Mouse (Mus musculus) limb, embryonic 14.5 days (tissue): Measurements from ENCODE around the gene 2510039O18Rik. TPM values are rescaled to one million over a fixed set of nuclear protein-coding genes. Genes with fewer than 3 reads are reported as not detected.

Source experiments
- ATAC-seq: fragments of 200-750 bp; cut with Nextera tagmentation; 2 replicates; pipeline ENCODE4 v1.8.0; 2017; ENCODE audit warnings: low read depth, moderate number of reproducible peaks, moderate TSS enrichment; ENCODE audit not compliant: low FRiP score
- DNase-seq: peaks from one replicate; pipeline ENCODE4 v3.0.0-alpha.2; 2015; ENCODE audit warnings: low spot score
- H3K27ac ChIP-seq: fragments of 300-500 bp; sonication (generic); replicated peaks from 2 replicates; pipeline ENCODE4 v1.5.1; 2014; ENCODE audit warnings: low read depth, mild to moderate bottlenecking, low read length, moderate library complexity, mixed read lengths
- H3K27me3 ChIP-seq: fragments of 300-500 bp; sonication (generic); 2 replicates; pipeline ENCODE4 v1.6.1; 2014; ENCODE audit warnings: low read length, mixed read lengths; ENCODE audit not compliant: control insufficient read depth, insufficient read depth
- H3K36me3 ChIP-seq: fragments of 300-500 bp; sonication (generic); 2 replicates; pipeline ENCODE4 v1.6.1; 2014; ENCODE audit warnings: mild to moderate bottlenecking, low read length, moderate library complexity, mixed read lengths; ENCODE audit not compliant: control insufficient read depth, insufficient read depth
- H3K4me1 ChIP-seq: fragments of 300-500 bp; sonication (generic); 2 replicates; pipeline ENCODE4 v1.6.1; 2014; ENCODE audit warnings: antibody characterized with exemption, low read length, mixed read lengths; ENCODE audit not compliant: control insufficient read depth, insufficient read depth
- H3K4me2 ChIP-seq: fragments of 300-500 bp; sonication (generic); replicated peaks from 2 replicates; pipeline ENCODE4 v1.6.1; 2014; ENCODE audit warnings: low read depth, mild to moderate bottlenecking, low read length, moderate library complexity; ENCODE audit not compliant: severe bottlenecking
- H3K4me3 ChIP-seq: fragments of 300-500 bp; sonication (generic); replicated peaks from 2 replicates; pipeline ENCODE4 v1.5.1; 2014; ENCODE audit warnings: low read length
- H3K9ac ChIP-seq: fragments of 300-500 bp; sonication (generic); 2 replicates; pipeline ENCODE4 v1.6.1; 2014; ENCODE audit warnings: mild to moderate bottlenecking, low read depth, low read length, moderate library complexity; ENCODE audit not compliant: severe bottlenecking
- H3K9me3 ChIP-seq: fragments of 300-500 bp; sonication (generic); 2 replicates; pipeline ENCODE4 v1.6.1; 2016; ENCODE audit warnings: low read length; ENCODE audit not compliant: control insufficient read depth
- POLR2A ChIP-seq: fragments of 200-500 bp; IDR thresholded peaks from 2 replicates; pipeline ENCODE4 v1.8.0; 2012; ENCODE audit warnings: inconsistent platforms, mild to moderate bottlenecking, moderate library complexity, borderline replicate concordance; ENCODE audit not compliant: insufficient read depth, insufficient read length; ENCODE audit errors: extremely low read depth
- WGBS: fragments of 180-500 bp; shearing (Covaris S2); extraction: QIAGEN DNeasy Blood & Tissue Kit; methylation state at CpG from one replicate; pipeline ENCODE4 v1.1.7; 2014; 5-methylcytosine and 5-hydroxymethylcytosine counted together
- polyA plus RNA-seq, 2 experiments: library from polyadenylated mRNA; depleted of rRNA in 1 of 2; stranded (reverse) in 1 of 2; unstranded in 1 of 2; fragments of >200 nt; fragmentation: Nextera tagmentation in 1 of 2; extraction: Ambion mirVana in 1 of 2; gene quantifications; 2 replicates each; pipeline versions ENCODE4 v1.2.1 to v1.2.3; 2012 to 2014

The 2510039O18Rik gene
- polyA plus RNA-seq, 2 experiments = 25.9 to 63.2 TPM

GRCm38 (mm10) chr4:147937021-147937420 is 3.7 kb upstream of the 2510039O18Rik start:
- Histone ChIP-seq H3K4me2 (peak overlapping the region; percentile 50), H3K27ac (peak overlapping the region; percentile 77; the same call in 1 of the 2 replicates), H3K4me1 (peaks cover 59% of the 10 kb centered on the region), H3K27me3 (no peaks in the 10 kb centered on the region), H3K4me3 (peak overlapping the region; percentile 71), H3K9me3 (no peaks in the 10 kb centered on the region), H3K36me3 (peaks cover 8% of the 10 kb centered on the region; the same call in 1 of the 2 replicates), H3K9ac (peak overlapping the region; percentile 87)
- 45% methylated on average over 3 of the region's 3 CpGs for WGBS
- TF ChIP-seq POLR2A = no peak
- DNase-seq (no peak), ATAC-seq (no peak)

- ATAC-seq (no peak), DNase-seq (no peak)
- Histone ChIP-seq H3K9me3 (no peaks in the 10 kb centered on the region), H3K4me2 (peak overlapping the region; percentile 50; the same call in 1 of the 2 replicates), H3K9ac (no peak overlapping the region), H3K4me1 (peaks cover 63% of the 10 kb centered on the region), H3K27me3 (no peaks in the 10 kb centered on the region), H3K36me3 (peaks cover 8% of the 10 kb centered on the region; the same call in 1 of the 2 replicates), H3K4me3 (no peak overlapping the region), H3K27ac (no peak overlapping the region)
- TF ChIP-seq POLR2A = no peak
- WGBS = 71% methylated on average over 5 of the region's 5 CpGs
These were observed 3.2 kb upstream of the 2510039O18Rik start for GRCm38 (mm10) chr4:147937486-147937885.

DNA sequence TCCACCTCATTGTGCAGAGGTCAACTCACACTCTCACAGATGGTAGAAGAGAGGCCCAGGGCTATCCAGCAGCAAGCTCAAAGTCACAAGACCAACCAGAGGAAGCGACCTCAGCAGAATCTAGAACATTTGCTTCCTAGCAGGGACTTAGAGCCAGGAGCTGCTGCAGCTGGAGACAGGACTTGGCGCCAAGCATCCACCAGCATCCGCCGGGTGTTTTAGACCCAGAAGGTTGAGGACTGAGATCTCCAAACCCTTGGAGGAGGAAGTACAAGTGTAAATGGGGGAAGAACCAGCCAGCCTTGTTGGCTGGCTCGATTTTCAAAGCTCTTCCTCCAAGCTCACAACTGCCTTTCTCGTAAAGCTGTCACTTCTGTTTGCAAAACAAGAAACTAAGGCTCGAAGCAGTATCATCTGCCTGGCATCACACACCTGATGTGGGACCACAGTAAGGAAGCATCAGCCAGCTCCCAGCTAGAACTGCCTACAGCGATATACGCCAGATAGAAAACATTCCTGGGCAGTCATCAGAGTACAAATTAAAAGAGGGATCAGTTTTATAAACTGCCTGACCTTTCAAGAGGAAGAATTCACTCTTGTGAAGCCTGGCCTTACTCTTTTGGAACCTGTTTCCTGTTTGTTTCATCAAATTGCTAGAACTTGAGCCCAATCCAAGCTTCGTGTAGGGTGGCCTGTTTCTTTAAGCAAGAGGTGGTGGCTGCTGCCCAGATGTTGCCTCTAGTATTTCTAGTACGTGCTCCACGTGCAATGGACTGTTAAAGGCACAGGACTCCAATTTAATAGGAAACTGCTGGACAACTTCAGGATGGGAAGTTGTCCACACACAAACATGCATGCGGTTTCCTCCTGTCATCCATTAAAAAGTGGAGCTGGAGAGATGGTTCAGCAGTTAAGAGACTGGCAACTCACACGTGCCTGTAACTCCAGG is 2.3 kb upstream of the 2510039O18Rik start:
- no peaks in the 10 kb centered on the region for H3K9me3 ChIP-seq
- DNase-seq (peak; percentile 78), ATAC-seq (no peak)
- H3K4me3 ChIP-seq = no peak overlapping the region
- peak overlapping the region; percentile 13; the same call in 1 of the 2 replicates for H3K4me2 ChIP-seq
- H3K27me3 ChIP-seq = no peaks in the 10 kb centered on the region
- H3K27ac ChIP-seq = peak overlapping the region; percentile 93
- TF ChIP-seq POLR2A = no peak
- WGBS = 31% methylated on average over 14 of the region's 14 CpGs
- no peak overlapping the region for H3K9ac ChIP-seq
- peaks cover 61% of the 10 kb centered on the region for H3K4me1 ChIP-seq
- peaks cover 11% of the 10 kb centered on the region for H3K36me3 ChIP-seq

GRCm38 (mm10) chr4:147940111-147940510 is 584 bp upstream of the 2510039O18Rik start:
- WGBS = 41% methylated on average over 9 of the region's 9 CpGs
- DNase-seq = peak; percentile 77
- TF ChIP-seq POLR2A = no peak

More at GRCm38 (mm10) chr4:147940111-147940510, 584 bp upstream of the 2510039O18Rik start:
- Histone ChIP-seq H3K9me3 (no peaks in the 10 kb centered on the region), H3K4me3 (peak overlapping the region; percentile 89; the same call in 1 of the 2 replicates), H3K4me1 (peaks cover 49% of the 10 kb centered on the region), H3K27ac (peak overlapping the region; percentile 93), H3K4me2 (peak overlapping the region; percentile 40), H3K27me3 (no peaks in the 10 kb centered on the region), H3K36me3 (peaks cover 27% of the 10 kb centered on the region), H3K9ac (peak overlapping the region; percentile 82; the same call in 1 of the 2 replicates)
- peak; percentile 7; the same call in 1 of the 2 replicates for ATAC-seq
